In the genomic region with DNA sequence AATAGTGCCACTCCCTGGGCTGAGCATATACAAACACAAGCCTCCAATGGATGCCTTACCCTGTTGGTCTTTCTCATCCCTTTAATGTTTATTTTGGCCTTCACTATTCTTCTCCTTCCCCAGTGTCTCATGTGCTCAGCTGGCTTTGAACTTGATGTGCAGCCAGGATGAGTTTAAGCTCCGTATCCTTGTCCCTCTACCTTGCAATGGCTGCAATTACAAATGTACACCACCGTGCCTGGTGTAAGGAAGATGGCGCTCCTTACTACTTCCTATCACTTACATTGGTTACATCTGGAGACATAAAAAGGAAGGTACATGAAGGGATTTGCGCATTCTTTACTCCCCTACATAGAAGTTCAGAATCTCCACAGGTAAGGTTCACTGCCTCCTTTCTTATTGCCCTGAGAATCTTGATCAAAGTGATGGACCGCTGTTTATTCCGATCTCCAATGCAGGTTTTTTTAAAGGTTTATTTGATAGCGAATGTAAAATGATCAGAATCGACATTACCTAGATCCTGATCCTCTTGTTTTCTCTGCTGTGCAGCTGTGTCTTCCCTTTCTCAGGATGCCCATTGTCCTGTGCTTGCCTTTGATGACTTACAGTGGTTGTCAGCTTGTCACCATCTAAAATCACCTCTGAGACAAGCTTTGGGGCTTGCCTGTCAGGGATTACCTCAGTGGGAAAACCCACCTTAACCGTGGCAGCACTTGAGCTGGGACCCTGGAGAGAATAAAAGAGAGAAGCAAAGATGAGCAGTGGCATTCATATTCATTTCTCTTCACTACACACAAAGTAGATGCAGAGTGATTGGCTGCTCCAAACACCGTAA, we compare ENCODE assay signal across 26 mouse cellular contexts.
"Had no signal": no experiment of that assay in that cellular context is flagged by ENCODE, and none has a peak within 500 bp of the region (broad histone marks: within the 10 kb centered on the region; RNA-seq: fewer than 3 reads in every experiment).

No protein-coding gene starts in this region.

- H3K9ac ChIP-seq: embryonic facial prominence, embryonic 12.5 days; embryonic facial prominence, embryonic 13.5 days; embryonic facial prominence, embryonic 15.5 days; forebrain, embryonic 12.5 days; forebrain, embryonic 13.5 days; forebrain, embryonic 15.5 days; forebrain, postnatal 0 days had no signal

- H3K4me2 ChIP-seq: embryonic facial prominence, embryonic 12.5 days; embryonic facial prominence, embryonic 13.5 days; embryonic facial prominence, embryonic 15.5 days; forebrain, embryonic 12.5 days; forebrain, embryonic 13.5 days; forebrain, embryonic 15.5 days had no signal

- H3K27me3 ChIP-seq: embryonic facial prominence, embryonic 12.5 days; embryonic facial prominence, embryonic 13.5 days; embryonic facial prominence, embryonic 15.5 days; forebrain, embryonic 12.5 days; forebrain, embryonic 13.5 days; forebrain, embryonic 15.5 days had no signal

- H3K4me1 ChIP-seq: embryonic facial prominence, embryonic 10.5 days; embryonic facial prominence, embryonic 12.5 days; embryonic facial prominence, embryonic 13.5 days; embryonic facial prominence, embryonic 15.5 days; forebrain, embryonic 10.5 days; forebrain, embryonic 12.5 days; forebrain, embryonic 13.5 days; forebrain, embryonic 15.5 days had no signal

- ATAC-seq: forebrain, embryonic 13.5 days; forebrain, embryonic 14.5 days; forebrain, embryonic 15.5 days; forebrain, embryonic 16.5 days; forebrain, postnatal 0 days had no signal

- DNase-seq: cerebellum, adult 9-10 months; cerebellum, adult 9-11 months; cerebellum, postnatal 10 days; cerebellum, postnatal 14 days; cerebellum, postnatal 25 days; cerebellum, postnatal 36 days; embryo, embryonic 11 days; forebrain, postnatal 0 days; gastrocnemius, adult 2 months; gastrocnemius, postnatal 10 days; gastrocnemius, postnatal 14 days; gastrocnemius, postnatal 25 days; gastrocnemius, postnatal 36 days; heart, adult 18-20 months; heart, adult 2 months had no signal

- H3K4me3 ChIP-seq: embryonic facial prominence, embryonic 10.5 days; embryonic facial prominence, embryonic 12.5 days; embryonic facial prominence, embryonic 13.5 days; embryonic facial prominence, embryonic 15.5 days; erythroblast, embryonic 14.5 days; forebrain, embryonic 10.5 days; forebrain, embryonic 12.5 days; forebrain, embryonic 13.5 days; forebrain, embryonic 15.5 days; gastrocnemius, adult 2 months; heart, adult 2 months had no signal

- H3K9me3 ChIP-seq: embryonic facial prominence, embryonic 10.5 days; embryonic facial prominence, embryonic 12.5 days; embryonic facial prominence, embryonic 13.5 days; embryonic facial prominence, embryonic 15.5 days; forebrain, embryonic 10.5 days; forebrain, embryonic 12.5 days; forebrain, embryonic 13.5 days; forebrain, embryonic 15.5 days had no signal

- H3K36me3 ChIP-seq: embryonic facial prominence, embryonic 10.5 days; embryonic facial prominence, embryonic 12.5 days; embryonic facial prominence, embryonic 13.5 days; embryonic facial prominence, embryonic 15.5 days; forebrain, embryonic 10.5 days; forebrain, embryonic 12.5 days; forebrain, embryonic 15.5 days had no signal

- H3K27ac ChIP-seq: embryonic facial prominence, embryonic 10.5 days; embryonic facial prominence, embryonic 12.5 days; embryonic facial prominence, embryonic 13.5 days; embryonic facial prominence, embryonic 15.5 days; forebrain, embryonic 10.5 days; forebrain, embryonic 12.5 days; forebrain, embryonic 13.5 days; forebrain, embryonic 15.5 days; gastrocnemius, adult 2 months; heart, adult 2 months had no signal
